Mouse (Mus musculus): ENCODE measurements at regions not wholly inside any gene's neighbourhood (a gene's known extent, or its start where the extent isn't known, plus 50 kb on each side); places are given as distances from the start of the nearest gene placed in this dataset.
A peak's percentile ranks its signal among the peaks of the same experiment; 100 is the strongest.

DNA sequence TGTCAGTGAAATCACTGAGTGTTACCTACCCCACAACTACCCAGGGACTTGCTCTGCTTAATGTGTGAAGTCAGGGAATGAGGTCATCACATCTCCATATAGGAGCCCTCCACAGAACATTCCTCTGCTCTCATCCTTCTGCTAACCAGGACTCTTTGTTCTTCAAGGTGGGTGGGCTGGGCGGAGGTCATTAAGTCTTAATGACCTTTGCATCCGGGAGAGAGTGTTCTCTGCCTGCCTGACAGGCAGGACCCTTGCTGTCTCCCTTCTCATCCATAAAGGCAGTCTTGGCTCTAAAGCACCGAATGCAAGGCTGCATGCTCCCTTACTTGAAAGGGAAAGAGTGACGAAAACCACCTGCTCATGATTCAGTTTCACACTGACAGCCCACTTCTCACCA, 1051.4 kb downstream of the Slc22a22 start:
- DNase-seq = no peak

DNA sequence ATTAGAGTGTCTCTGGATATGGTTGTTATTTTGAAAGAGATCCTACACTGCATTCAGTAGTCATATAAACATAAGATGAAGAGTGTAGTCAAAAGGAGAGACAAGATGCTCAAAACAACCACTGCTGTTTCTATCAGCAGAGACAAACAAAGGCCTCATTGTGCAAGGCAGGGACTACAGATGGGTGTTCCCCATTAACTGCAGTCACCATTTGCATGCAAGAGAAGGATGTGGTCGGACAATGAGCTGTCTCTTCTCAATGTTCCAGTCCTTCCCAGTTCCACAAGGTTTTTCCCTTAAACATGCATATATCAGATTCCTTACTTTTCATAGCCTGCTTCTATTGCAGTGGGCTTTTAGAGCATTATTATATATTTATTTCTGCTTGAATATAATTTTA, 1056.7 kb downstream of the Slc22a22 start:
- DNase-seq = no peak

DNA sequence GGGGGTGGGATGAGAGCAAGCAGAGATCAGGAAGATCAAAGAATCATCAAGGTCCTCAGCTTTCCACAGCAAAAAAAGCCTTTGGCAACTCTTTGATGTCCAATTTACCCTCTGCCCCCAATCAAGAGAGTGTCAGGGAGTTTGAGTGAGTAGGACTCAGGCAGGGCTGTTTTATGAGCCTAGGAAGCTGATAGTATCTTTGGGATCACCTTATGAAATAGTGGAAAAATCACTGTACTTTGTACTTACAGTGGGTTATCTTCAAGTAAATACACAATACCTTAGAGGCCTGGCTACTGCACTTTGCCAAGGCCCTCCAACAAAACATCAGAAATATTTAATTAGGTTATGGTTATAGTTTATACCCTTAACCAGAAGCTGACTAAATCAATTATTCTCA, 1085.4 kb downstream of the Slc22a22 start:
- no peak for DNase-seq

- no peak for DNase-seq
Observed at GRCm38 (mm10) chr15:56378511-56378910, 1098.9 kb downstream of the Slc22a22 start.

GRCm38 (mm10) chr15:56350903-56351302, 1126.5 kb downstream of the Slc22a22 start:
- no peak for DNase-seq

GRCm38 (mm10) chr15:56346111-56346510, 1131.3 kb downstream of the Slc22a22 start:
- DNase-seq = no peak

- DNase-seq = no peak
Observed at GRCm38 (mm10) chr15:56344973-56345372, 1132.5 kb downstream of the Slc22a22 start.

DNA sequence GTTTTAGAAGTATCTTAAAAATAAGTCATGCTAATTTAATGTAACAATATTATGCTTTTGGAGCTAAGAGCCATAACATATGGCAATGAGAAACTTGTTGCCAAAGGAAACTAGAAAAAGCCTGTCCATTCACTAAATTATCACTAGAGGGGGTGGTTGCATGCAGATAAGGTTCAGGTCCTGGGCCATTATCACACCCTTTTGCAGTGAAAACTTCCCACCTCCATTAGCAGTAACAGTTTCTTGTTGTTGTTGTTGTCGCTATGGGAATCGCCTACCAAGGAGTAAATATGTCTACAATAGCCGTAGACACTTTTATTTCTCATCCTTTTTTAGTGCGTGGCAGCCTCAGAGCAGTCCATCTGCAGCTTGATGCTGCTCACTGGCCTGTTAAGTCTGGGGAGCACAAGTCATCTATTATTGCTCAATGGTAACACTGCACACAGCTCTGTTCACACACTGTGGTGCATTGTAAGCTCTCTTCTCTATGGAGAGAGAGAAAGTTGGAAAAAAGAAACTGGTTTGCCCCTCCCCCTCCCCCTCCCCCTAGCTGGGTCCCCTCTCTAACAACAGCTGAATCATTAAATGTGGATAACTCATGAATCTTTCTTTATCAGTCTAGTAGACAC, 1133.0 kb downstream of the Slc22a22 start:
- no peak for DNase-seq

GRCm38 (mm10) chr15:56337879-56338278, 1139.5 kb downstream of the Slc22a22 start:
- no peak for DNase-seq

DNA sequence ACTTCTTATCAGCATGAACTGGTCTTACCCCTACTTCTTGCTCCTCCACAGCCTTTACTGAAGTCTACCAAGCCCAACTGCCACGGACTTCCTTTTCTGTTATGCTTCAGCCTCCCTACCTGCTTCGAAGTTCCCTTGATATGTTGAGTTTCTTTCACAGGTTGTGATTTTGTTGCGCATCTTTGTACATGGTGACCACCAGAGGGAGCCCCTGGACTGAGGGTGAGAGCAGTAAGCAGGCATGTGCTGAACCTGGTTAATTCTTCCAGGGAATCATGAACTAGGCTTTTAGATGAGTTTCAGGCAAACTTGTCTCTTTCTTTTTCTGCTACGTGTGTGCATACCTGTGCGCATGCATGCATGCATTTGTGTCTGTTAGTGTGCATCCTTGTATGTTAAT, 1141.0 kb downstream of the Slc22a22 start:
- peak; percentile 4 for DNase-seq

- DNase-seq = no peak
Observed at GRCm38 (mm10) chr15:56335011-56335410, 1142.4 kb downstream of the Slc22a22 start.

- no peak for DNase-seq
Observed at GRCm38 (mm10) chr15:56320501-56320900, 1156.9 kb downstream of the Slc22a22 start.

DNA sequence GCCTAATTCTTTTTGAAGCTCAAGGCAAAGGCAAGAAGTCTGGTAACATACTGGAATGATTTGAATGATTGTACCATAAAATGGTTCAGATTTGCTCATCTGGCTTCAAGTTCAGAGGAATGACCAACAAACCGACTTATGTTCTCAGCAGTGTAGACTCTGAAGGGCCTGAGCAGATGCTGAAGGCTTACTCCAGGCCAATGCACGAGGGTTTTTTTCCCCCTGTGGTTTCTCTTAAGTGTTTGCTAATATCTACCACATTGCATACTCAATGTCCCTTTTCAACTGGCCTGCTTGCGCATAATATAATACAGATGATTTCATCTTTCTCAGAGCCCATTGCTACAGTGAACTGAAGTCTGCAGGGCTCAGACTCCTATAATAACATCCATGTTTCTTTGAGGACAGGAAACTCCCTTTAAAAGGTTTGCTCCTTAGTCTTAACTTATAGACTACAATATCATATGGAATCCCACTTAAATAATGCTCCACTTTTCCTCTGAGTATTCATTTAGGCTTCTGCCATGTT, 1182.5 kb downstream of the Slc22a22 start:
- DNase-seq = no peak

GRCm38 (mm10) chr15:56278622-56279301, 1198.7 kb downstream of the Slc22a22 start:
- no peak for DNase-seq

- DNase-seq = no peak
Observed at GRCm38 (mm10) chr15:56278006-56278405, 1199.4 kb downstream of the Slc22a22 start.

DNA sequence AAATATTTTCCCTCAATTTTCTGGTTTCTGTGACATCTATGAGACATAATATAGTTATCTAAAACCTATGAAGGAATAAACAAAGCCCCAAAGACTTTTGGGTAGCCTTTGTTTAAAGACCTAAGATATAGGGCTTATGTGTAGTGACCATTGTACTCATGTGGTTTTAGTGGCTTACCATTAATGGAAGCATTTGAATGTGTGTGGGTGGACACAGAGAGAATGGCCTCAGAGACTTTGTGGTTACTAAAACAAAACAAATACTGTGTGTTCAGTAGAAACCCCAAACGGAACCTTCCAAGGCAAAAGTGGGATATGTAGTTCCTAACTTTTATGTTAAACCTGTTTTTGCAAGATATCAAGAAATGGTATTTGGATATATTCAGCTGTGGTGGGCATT, 1228.7 kb downstream of the Slc22a22 start:
- no peak for DNase-seq

GRCm38 (mm10) chr15:56244004-56244735, 1233.3 kb downstream of the Slc22a22 start:
- no peak for DNase-seq

- no peak for DNase-seq
Observed at GRCm38 (mm10) chr15:56202552-56202951, 1274.9 kb downstream of the Slc22a22 start.

DNA sequence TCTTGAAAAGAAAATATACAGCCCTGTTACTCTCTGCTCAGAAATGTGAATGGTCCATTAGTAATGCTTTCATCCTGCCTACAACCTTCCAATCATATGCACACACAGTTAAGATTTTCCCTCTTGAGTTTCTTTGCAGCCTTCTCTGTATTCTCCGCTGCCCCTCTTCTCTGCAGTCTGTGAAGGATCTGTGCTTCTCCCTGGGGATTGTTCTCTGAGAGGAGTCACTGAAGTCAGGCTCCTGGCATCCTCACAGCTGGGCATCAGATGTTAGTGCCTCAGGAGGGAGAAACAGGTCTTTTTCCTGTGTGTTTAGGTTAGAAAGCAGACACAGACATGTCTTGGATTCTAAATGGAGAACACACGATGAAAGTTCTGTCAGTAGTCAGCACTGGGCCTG, 1278.1 kb downstream of the Slc22a22 start:
- no peak for DNase-seq

GRCm38 (mm10) chr15:56197425-56198201, 1279.8 kb downstream of the Slc22a22 start:
- no peak for DNase-seq

DNA sequence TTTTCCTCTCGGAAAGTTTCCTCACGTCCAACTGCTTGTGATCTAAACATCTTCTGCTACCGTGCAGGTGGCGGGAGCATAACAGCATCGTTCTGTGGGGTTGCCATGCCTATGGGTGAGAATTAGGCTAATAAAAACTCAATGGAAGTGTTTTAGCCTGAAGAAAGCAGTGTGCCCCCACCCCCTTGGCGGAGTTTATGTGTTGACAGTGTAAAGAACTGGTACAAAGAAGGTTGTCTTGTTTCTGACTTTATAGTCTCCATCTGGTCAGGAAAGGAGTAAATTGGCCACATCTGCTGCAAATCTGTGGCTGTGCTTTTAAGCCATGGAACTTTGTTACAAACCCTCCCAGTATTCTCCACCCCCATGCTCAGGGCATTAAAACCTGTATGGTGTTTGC, 1311.2 kb downstream of the Slc22a22 start:
- no peak for DNase-seq

DNA sequence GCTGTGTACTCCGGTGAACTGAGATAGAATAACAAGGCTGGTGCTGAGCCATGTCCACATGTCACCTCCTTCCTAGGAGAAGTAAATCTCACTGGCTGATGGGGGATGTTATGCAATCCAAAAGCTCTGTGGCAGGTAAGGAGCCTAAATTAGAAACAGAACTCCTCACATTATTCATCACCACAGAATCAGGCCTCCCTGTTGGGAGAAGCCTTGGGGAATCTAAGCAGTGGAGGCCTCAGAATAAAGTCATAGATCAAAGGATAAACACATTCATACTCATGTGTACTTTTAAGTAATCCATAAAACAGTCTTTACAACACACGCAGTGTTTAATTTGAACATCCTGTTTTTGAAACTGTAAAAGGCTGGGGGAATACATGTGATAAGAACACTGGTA, 1318.7 kb downstream of the Slc22a22 start:
- no peak for DNase-seq

GRCm38 (mm10) chr15:56139451-56139850, 1338.0 kb downstream of the Slc22a22 start:
- DNase-seq = no peak
